Mouse (Mus musculus): ENCODE measurements around the gene Ccdc159. TPM values are rescaled to one million over a fixed set of nuclear protein-coding genes. Genes with fewer than 3 reads are reported as not detected.

The Ccdc159 gene
- polyA plus RNA-seq (2014; fragmentation: Nextera tagmentation; extraction: Ambion mirVana) = 3.5 and 4.8 TPM in 2 replicates

DNA sequence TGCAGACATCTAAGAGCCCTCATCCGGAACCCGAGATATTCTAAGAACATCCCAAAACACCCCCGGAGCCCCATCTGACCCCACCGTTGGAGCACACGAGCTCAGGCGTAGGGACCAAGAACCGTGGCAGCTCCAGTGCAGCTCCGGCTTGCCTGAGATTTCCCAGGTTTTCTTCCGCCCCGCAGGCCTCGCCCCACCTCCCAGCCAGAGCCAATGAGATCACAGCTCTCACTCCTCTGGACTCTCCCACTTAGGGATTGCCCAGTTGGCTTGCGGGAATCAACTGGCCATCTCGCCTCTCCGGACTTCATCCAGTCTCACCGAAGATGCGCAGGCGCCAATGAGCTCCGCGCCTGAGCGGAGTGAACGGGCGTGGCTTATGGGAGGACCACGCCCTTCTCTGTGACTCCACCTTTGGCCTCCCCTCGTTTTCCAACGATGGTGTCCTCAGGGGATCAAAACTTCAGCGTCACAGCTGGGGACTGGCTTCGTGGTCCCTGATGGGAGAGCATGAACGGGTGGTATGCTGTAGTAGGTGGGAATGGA lies at the start of gene Ccdc159, which contains the start of gene Tmem205:
Gene Ccdc159, plus strand, starts transcription at position 264 of the 546 bp plus-strand sequence.
Gene Tmem205, minus strand, starts transcription at position 349 of the 546 bp plus-strand sequence.
- H3K9me3 ChIP-seq (ENCODE audit: control insufficient read depth, low read length) = no peaks in the 10 kb centered on the region
- peak within 1 kb of the TSS; percentile 58 for H3K4me2 ChIP-seq (ENCODE audit: low read depth, severe bottlenecking)
- ATAC-seq (ENCODE audit: insufficient number of reproducible peaks, low FRiP score, low TSS enrichment, low read depth) (peak; percentile 97), DNase-seq (ENCODE audit: low spot score) (peak; percentile 93)
- H3K27ac ChIP-seq (replicated peaks; ENCODE audit: low read depth, low read length) = 0 out of 2 replicates have a peak within 1 kb of the TSS, but pooled peaks have one; percentile 12
- peak within 1 kb of the TSS; percentile 50 for H3K4me3 ChIP-seq (ENCODE audit: low read depth, low read length)
- peaks cover 3% of the 10 kb centered on the region; the same call in 1 of the 2 replicates for H3K36me3 ChIP-seq (ENCODE audit: control insufficient read depth, insufficient read depth, low read length)
- 0 out of 2 replicates have a peak, but pooled peaks cover 8% of the 10 kb centered on the region for H3K4me1 ChIP-seq (ENCODE audit: control insufficient read depth, insufficient read depth, low read length)
- peak within 1 kb of the TSS; percentile 56 for H3K9ac ChIP-seq (ENCODE audit: low read length)
- no peaks in the 10 kb centered on the region for H3K27me3 ChIP-seq (ENCODE audit: control insufficient read depth, insufficient read depth, low read length)
- under 1% methylated on average over 28 of the region's 28 CpGs for WGBS

DNA sequence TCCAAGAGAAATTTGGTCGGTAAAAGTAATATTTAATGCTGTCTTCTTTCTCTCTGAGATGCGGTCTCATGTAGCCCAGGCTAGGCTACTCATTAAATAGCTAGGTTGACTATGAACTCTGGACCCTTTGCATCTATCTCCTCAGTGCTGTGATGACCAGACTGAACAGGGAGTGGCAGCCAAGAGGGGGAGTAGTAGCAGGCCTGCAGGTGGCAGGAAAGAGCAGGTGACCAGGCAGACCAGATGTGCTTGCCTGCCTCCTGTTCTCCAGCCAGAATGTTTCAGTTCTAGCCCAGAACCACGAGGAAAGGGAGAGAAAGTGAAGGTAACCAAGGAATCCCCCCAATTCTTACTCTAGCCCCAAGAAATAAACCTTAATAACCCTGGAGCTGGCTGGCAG lies 38.0 kb upstream of the Ccdc159 start:
- no peak overlapping the region for H3K9ac ChIP-seq (ENCODE audit: low read length)
- WGBS = 59% methylated on average over 3 of the region's 3 CpGs
- H3K9me3 ChIP-seq (ENCODE audit: control insufficient read depth, low read length) = no peaks in the 10 kb centered on the region
- H3K4me2 ChIP-seq (ENCODE audit: low read depth, severe bottlenecking) = no peak overlapping the region
- no peaks in the 10 kb centered on the region for H3K4me1 ChIP-seq (ENCODE audit: control insufficient read depth, insufficient read depth, low read length)
- no peaks in the 10 kb centered on the region for H3K36me3 ChIP-seq (ENCODE audit: control insufficient read depth, insufficient read depth, low read length)
- no peak overlapping the region for H3K27ac ChIP-seq (replicated peaks; ENCODE audit: low read depth, low read length)
- H3K4me3 ChIP-seq (ENCODE audit: low read depth, low read length) = no peak overlapping the region
- ATAC-seq (ENCODE audit: insufficient number of reproducible peaks, low FRiP score, low TSS enrichment, low read depth) (no peak), DNase-seq (ENCODE audit: low spot score) (no peak)
- no peaks in the 10 kb centered on the region for H3K27me3 ChIP-seq (ENCODE audit: control insufficient read depth, insufficient read depth, low read length)

DNA sequence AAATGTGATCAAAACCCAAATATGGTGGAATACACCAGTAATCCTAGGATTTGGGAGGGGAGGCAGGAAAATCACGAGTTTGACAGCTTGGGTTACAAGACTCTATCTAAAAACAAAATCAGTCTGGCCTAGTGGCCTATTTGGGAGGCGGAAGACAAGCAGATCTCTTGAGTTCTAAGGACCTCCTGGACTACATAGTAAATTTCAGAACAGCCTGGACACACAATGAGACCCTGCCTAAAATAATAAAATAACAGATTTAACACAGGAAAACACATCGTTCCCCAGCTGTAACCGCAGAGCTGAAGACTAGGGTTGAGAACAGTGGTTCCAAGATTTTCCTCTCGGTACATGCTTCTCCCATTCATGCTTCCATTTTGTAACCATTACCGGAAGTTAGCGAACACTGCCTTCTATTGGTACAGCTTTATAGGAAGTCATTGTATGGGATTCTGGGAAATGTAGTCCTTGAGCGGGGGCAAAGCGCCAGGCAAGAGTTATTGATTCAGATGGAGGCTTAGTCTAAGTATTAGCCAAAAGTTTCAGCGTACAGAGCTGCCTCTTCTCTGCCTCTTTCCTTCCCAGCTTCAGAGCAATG lies 25.9 kb upstream of the Ccdc159 start:
- no peak overlapping the region for H3K27ac ChIP-seq (replicated peaks; ENCODE audit: low read depth, low read length)
- 19% methylated on average over 10 of the region's 10 CpGs for WGBS
- ATAC-seq (ENCODE audit: insufficient number of reproducible peaks, low FRiP score, low TSS enrichment, low read depth) = peak; percentile 79
- H3K27me3 ChIP-seq (ENCODE audit: control insufficient read depth, insufficient read depth, low read length) = 0 out of 2 replicates have a peak, but pooled peaks cover 2% of the 10 kb centered on the region
- no peaks in the 10 kb centered on the region for H3K9me3 ChIP-seq (ENCODE audit: control insufficient read depth, low read length)
- H3K36me3 ChIP-seq (ENCODE audit: control insufficient read depth, insufficient read depth, low read length) = no peaks in the 10 kb centered on the region
- peak; percentile 63 for DNase-seq (ENCODE audit: low spot score)
- H3K9ac ChIP-seq (ENCODE audit: low read length) = peak overlapping the region; percentile 27
- peak overlapping the region; percentile 31 for H3K4me3 ChIP-seq (ENCODE audit: low read depth, low read length)
- H3K4me1 ChIP-seq (ENCODE audit: control insufficient read depth, insufficient read depth, low read length) = no peaks in the 10 kb centered on the region
- H3K4me2 ChIP-seq (ENCODE audit: low read depth, severe bottlenecking) = peak overlapping the region; percentile 48

DNA sequence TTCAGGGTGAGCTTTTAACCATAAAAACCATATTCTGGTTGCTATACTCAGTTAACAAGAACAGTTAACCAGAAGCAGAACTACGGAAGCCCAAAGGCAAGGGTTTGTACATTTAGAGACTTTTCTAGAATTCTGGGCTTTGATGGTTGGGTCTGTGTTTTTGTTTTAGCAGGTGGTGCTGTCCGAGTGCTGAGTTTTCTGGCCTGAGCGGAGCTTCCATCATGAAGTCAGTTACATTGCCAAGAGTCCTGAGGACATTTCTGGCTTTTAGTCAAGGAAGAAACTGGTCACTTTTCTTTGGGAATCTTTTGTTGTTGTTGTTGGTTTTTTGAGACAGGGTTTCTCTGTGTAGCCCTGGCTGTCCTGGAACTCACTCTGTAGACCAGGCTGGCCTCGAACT lies 23.2 kb upstream of the Ccdc159 start:
- 90% methylated on average over 4 of the region's 4 CpGs for WGBS
- Histone ChIP-seq H3K9ac (ENCODE audit: low read length) (no peak overlapping the region), H3K36me3 (ENCODE audit: control insufficient read depth, insufficient read depth, low read length) (no peaks in the 10 kb centered on the region), H3K4me3 (ENCODE audit: low read depth, low read length) (no peak overlapping the region), H3K27ac (replicated peaks; ENCODE audit: low read depth, low read length) (no peak overlapping the region), H3K9me3 (ENCODE audit: control insufficient read depth, low read length) (no peaks in the 10 kb centered on the region), H3K27me3 (ENCODE audit: control insufficient read depth, insufficient read depth, low read length) (no peaks in the 10 kb centered on the region), H3K4me1 (ENCODE audit: control insufficient read depth, insufficient read depth, low read length) (no peaks in the 10 kb centered on the region), H3K4me2 (ENCODE audit: low read depth, severe bottlenecking) (no peak overlapping the region)
- DNase-seq (ENCODE audit: low spot score) = no peak
- ATAC-seq (ENCODE audit: insufficient number of reproducible peaks, low FRiP score, low TSS enrichment, low read depth) = no peak

DNA sequence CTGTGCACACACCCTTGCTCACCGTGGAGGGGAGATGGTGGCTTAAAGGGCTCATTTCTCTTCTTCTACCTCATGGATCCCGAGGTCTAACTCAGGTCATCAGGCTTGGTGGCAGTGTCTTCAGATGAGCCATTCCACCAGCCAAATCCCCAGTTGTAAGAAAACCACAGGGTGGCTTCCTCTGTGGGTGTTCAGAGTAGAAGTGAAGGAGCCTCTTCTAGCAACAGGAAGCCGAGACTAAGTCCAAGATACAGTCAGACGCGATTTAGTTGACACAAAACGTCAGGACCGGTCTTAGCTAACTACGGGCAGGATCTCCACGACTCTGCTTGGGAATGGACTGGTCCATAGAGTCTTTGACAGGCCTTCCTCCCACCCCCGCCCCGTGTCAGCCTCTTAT lies 19.1 kb upstream of the Ccdc159 start:
- no peaks in the 10 kb centered on the region; the same call in 1 of the 2 replicates for H3K9me3 ChIP-seq (ENCODE audit: control insufficient read depth, low read length)
- 81% methylated on average over 11 of the region's 11 CpGs for WGBS
- H3K27ac ChIP-seq (replicated peaks; ENCODE audit: low read depth, low read length) = no peak overlapping the region
- no peaks in the 10 kb centered on the region for H3K4me1 ChIP-seq (ENCODE audit: control insufficient read depth, insufficient read depth, low read length)
- H3K4me2 ChIP-seq (ENCODE audit: low read depth, severe bottlenecking) = no peak overlapping the region
- DNase-seq (ENCODE audit: low spot score) = no peak
- no peak for ATAC-seq (ENCODE audit: insufficient number of reproducible peaks, low FRiP score, low TSS enrichment, low read depth)
- H3K27me3 ChIP-seq (ENCODE audit: control insufficient read depth, insufficient read depth, low read length) = no peaks in the 10 kb centered on the region
- H3K9ac ChIP-seq (ENCODE audit: low read length) = no peak overlapping the region
- H3K4me3 ChIP-seq (ENCODE audit: low read depth, low read length) = no peak overlapping the region
- H3K36me3 ChIP-seq (ENCODE audit: control insufficient read depth, insufficient read depth, low read length) = no peaks in the 10 kb centered on the region

DNA sequence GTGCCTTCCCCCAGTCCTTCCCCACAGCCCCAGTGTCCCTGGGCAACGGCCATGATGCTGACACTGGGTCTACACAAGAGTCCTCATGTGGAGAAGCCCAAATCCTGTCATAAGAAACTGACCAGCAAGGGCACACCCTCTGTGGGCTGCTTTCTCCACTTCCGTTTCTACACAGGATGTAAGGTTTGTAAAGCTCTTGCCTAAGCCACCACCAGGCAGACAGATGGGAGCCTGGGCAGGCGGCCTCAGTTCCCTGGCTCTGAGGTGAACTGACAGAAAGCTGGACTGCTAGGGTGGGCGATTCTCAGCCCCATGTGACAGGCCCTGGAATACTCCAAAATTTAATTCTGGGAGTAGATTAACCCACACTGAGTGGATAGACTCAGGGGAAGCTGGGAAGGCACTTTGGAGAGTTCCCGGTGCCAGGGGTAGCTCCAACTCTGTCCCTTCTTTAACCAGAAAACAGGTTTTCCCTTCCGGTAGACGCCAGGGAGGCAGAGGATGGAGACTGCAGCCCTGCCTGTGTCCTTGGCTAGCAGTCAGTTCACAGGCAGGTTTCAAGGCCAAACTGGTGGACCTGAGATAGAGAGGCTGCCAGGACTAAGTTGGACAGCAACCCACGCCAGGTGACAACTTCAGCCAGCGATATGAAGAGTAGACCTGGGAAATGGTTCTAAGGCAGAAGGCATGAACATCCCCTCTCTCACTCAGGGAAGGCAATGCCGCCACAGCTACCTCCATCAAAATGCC lies 17.6 kb upstream of the Ccdc159 start:
- H3K4me3 ChIP-seq (ENCODE audit: low read depth, low read length) = no peak overlapping the region
- DNase-seq (ENCODE audit: low spot score) = no peak
- no peaks in the 10 kb centered on the region for H3K27me3 ChIP-seq (ENCODE audit: control insufficient read depth, insufficient read depth, low read length)
- H3K9me3 ChIP-seq (ENCODE audit: control insufficient read depth, low read length) = no peaks in the 10 kb centered on the region; the same call in 1 of the 2 replicates
- no peak overlapping the region for H3K9ac ChIP-seq (ENCODE audit: low read length)
- no peaks in the 10 kb centered on the region for H3K4me1 ChIP-seq (ENCODE audit: control insufficient read depth, insufficient read depth, low read length)
- no peaks in the 10 kb centered on the region for H3K36me3 ChIP-seq (ENCODE audit: control insufficient read depth, insufficient read depth, low read length)
- ATAC-seq (ENCODE audit: insufficient number of reproducible peaks, low FRiP score, low TSS enrichment, low read depth) = no peak
- WGBS = 76% methylated on average over 10 of the region's 10 CpGs
- H3K4me2 ChIP-seq (ENCODE audit: low read depth, severe bottlenecking) = no peak overlapping the region
- no peak overlapping the region for H3K27ac ChIP-seq (replicated peaks; ENCODE audit: low read depth, low read length)

DNA sequence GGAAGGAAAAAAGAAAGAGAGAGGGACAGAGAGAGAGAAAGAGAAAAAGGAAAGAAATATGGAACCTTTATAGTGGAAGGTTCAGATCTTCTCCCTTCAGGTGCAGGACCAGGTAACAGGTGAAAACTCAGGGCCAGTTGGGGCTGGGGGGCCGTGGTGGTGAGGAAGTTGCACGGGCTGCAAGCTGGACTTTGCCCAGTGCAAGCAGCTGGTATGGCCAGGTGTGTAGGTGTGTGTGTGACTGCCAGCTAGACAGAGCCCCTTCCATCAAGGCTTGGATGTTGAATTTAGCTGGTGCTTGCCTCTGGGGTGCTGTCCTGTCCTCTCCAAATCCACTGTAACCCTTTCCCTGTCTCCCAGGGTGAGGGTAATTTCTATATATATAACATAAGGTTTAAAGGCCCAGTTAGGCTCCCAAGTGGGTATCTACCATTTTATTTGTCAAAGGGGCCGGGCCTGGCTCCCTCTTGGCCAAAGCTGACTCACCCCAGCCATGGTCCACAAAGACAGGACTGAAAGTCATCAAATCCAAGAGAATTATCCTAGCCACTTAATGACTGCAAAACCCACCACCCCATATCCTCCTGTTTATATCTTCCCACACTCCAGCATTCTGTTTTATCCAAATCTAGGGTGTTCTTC lies 10.3 kb upstream of the Ccdc159 start:
- no peaks in the 10 kb centered on the region; the same call in 1 of the 2 replicates for H3K9me3 ChIP-seq (ENCODE audit: control insufficient read depth, low read length)
- H3K27ac ChIP-seq (replicated peaks; ENCODE audit: low read depth, low read length) = no peak overlapping the region
- H3K4me2 ChIP-seq (ENCODE audit: low read depth, severe bottlenecking) = peak overlapping the region; percentile 97
- H3K36me3 ChIP-seq (ENCODE audit: control insufficient read depth, insufficient read depth, low read length) = no peaks in the 10 kb centered on the region
- ATAC-seq (ENCODE audit: insufficient number of reproducible peaks, low FRiP score, low TSS enrichment, low read depth) (no peak), DNase-seq (ENCODE audit: low spot score) (no peak)
- no peak overlapping the region for H3K9ac ChIP-seq (ENCODE audit: low read length)
- no peak overlapping the region for H3K4me3 ChIP-seq (ENCODE audit: low read depth, low read length)
- 53% methylated on average over 3 of the region's 3 CpGs for WGBS
- H3K4me1 ChIP-seq (ENCODE audit: control insufficient read depth, insufficient read depth, low read length) = peaks cover 5% of the 10 kb centered on the region
- H3K27me3 ChIP-seq (ENCODE audit: control insufficient read depth, insufficient read depth, low read length) = peaks cover 12% of the 10 kb centered on the region

DNA sequence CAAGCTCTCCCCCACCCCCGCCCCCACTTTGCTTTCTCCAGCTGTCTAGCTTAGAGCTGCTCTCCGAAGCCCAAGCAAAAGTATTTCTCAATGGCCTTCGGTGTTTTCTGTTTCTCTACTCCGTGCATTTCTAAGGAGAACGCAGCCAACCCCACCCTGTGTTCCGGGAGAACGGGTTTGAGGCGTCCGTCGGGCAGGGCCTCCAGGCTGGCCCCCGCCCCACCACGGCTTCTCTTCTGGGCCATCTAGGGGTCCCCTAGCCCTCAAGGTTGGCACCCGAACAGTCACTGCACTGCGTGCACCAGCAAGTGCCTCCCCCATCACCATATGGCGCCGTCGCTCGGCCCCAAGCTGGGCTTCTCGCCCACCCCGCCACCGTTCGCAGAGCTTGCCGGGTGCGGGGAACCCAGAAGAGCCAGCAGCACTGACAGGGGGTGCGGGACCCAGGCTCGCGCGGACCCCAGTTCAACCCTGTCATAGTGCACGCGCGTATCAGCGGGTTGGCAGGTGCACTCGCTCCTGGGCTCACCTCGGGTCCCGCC lies 9.7 kb upstream of the Ccdc159 start:
- ATAC-seq (ENCODE audit: insufficient number of reproducible peaks, low FRiP score, low TSS enrichment, low read depth) (no peak; the same call in 1 of the 2 replicates), DNase-seq (ENCODE audit: low spot score) (no peak)
- Histone ChIP-seq H3K27ac (replicated peaks; ENCODE audit: low read depth, low read length) (no peak overlapping the region), H3K27me3 (ENCODE audit: control insufficient read depth, insufficient read depth, low read length) (peaks cover 12% of the 10 kb centered on the region), H3K9me3 (ENCODE audit: control insufficient read depth, low read length) (no peaks in the 10 kb centered on the region), H3K4me2 (ENCODE audit: low read depth, severe bottlenecking) (peak overlapping the region; percentile 97), H3K4me1 (ENCODE audit: control insufficient read depth, insufficient read depth, low read length) (peaks cover 5% of the 10 kb centered on the region), H3K9ac (ENCODE audit: low read length) (peak overlapping the region; percentile 53; the same call in 1 of the 2 replicates), H3K36me3 (ENCODE audit: control insufficient read depth, insufficient read depth, low read length) (no peaks in the 10 kb centered on the region), H3K4me3 (ENCODE audit: low read depth, low read length) (peak overlapping the region; percentile 60)
- 2% methylated on average over 35 of the region's 35 CpGs for WGBS

Measured in limb, embryonic 11.5 days (tissue).